31 mouse cellular contexts compared by ENCODE assay signal in genomic region chr11:78574975-78575374, GRCm38 (mm10). TPM values are rescaled to one million over a fixed set of nuclear protein-coding genes. Genes with fewer than 3 reads are reported as not detected.
DNase-seq lines count a peak whose midpoint lies in the region; ATAC-seq and TF ChIP-seq lines count a peak whose summit lies in the region.
"Had no signal": no experiment of that assay in that cellular context is flagged by ENCODE, and none has a peak within 500 bp of the region (broad histone marks: within the 10 kb centered on the region; RNA-seq: fewer than 3 reads in every experiment).

No protein-coding gene starts in this region.

- TF ChIP-seq EP300 in MEL (IDR thresholded peaks at IDR 0.05; ENCODE audit: low read depth in 1 of 2, low read length in 2 of 2): no peak
- TF ChIP-seq EP300 in heart, adult 2 months (IDR thresholded peaks at IDR 0.05; ENCODE audit: insufficient read depth, low read depth, low read length): no peak

- H3K79me2 ChIP-seq in liver, adult 2 months (ENCODE audit: control insufficient read depth, insufficient read depth, low read length): no peaks in the 10 kb centered on the region
- no peaks in the 10 kb centered on the region for H3K79me2 ChIP-seq in MEL (ENCODE audit: control insufficient read depth, insufficient read depth, low read length, poor library complexity)
- no peaks in the 10 kb centered on the region for H3K79me2 ChIP-seq in heart, adult 2 months (replicated peaks; ENCODE audit: control insufficient read depth, insufficient read depth, low read length)

- H3K9me3 ChIP-seq in liver, embryonic 11.5 days (ENCODE audit: control insufficient read depth, low read length): no peaks in the 10 kb centered on the region
- H3K9me3 ChIP-seq in MEL (replicated peaks; ENCODE audit: insufficient read depth, low read length): no peaks in the 10 kb centered on the region
- H3K9me3 ChIP-seq in liver, embryonic 13.5 days (replicated peaks): no peaks in the 10 kb centered on the region
- H3K9me3 ChIP-seq in liver, embryonic 16.5 days (replicated peaks; ENCODE audit: control insufficient read depth, low read length): no peaks in the 10 kb centered on the region
- H3K9me3 ChIP-seq: embryonic facial prominence, embryonic 10.5 days; embryonic facial prominence, embryonic 13.5 days; forebrain, embryonic 12.5 days; forebrain, embryonic 15.5 days; G1E; heart, embryonic 12.5 days; heart, embryonic 15.5 days had no signal

- no peak for TF ChIP-seq RAD21 in MEL (IDR thresholded peaks at IDR 0.05; ENCODE audit: low read depth, low read length)

- H3K27me3 ChIP-seq in liver, adult 2 months (ENCODE audit: control insufficient read depth, insufficient read depth, low read length): no peaks in the 10 kb centered on the region
- no peaks in the 10 kb centered on the region for H3K27me3 ChIP-seq in liver, embryonic 11.5 days (replicated peaks; ENCODE audit: control insufficient read depth, insufficient read depth, low read length)
- no peaks in the 10 kb centered on the region for H3K27me3 ChIP-seq in MEL (ENCODE audit: control insufficient read depth in 1 of 2, insufficient read depth in 2 of 2, low read length in 2 of 2)
- no peaks in the 10 kb centered on the region for H3K27me3 ChIP-seq in liver, embryonic 13.5 days
- no peaks in the 10 kb centered on the region for H3K27me3 ChIP-seq in liver, embryonic 16.5 days (ENCODE audit: control insufficient read depth, insufficient read depth, low read depth, low read length)
- no peaks in the 10 kb centered on the region for H3K27me3 ChIP-seq in heart, adult 2 months (ENCODE audit: control insufficient read depth, insufficient read depth, low read length)
- H3K27me3 ChIP-seq: CH12.LX; embryonic facial prominence, embryonic 13.5 days; forebrain, embryonic 12.5 days; forebrain, embryonic 15.5 days; heart, embryonic 12.5 days; heart, embryonic 15.5 days had no signal

- intact Hi-C loops in heart, adult 2 months (cut with DNase I): no loop called here

- peak overlapping the region; percentile 72 for H3K27ac ChIP-seq in liver, adult 2 months (replicated peaks; ENCODE audit: insufficient read depth, low read depth, low read length)
- no peak overlapping the region for H3K27ac ChIP-seq in liver, embryonic 11.5 days (ENCODE audit: low read depth, low read length)
- H3K27ac ChIP-seq in MEL (ENCODE audit: control insufficient read depth, low read depth, low read length): no peak overlapping the region
- 0 out of 2 replicates have a peak overlapping the region, but pooled peaks have one; percentile 20 for H3K27ac ChIP-seq in liver, embryonic 13.5 days
- H3K27ac ChIP-seq in liver, embryonic 16.5 days (ENCODE audit: low read length): no peak overlapping the region
- no peak overlapping the region for H3K27ac ChIP-seq in heart, adult 2 months
- H3K27ac ChIP-seq: embryonic facial prominence, embryonic 10.5 days; embryonic facial prominence, embryonic 13.5 days; forebrain, embryonic 12.5 days; forebrain, embryonic 15.5 days; heart, embryonic 15.5 days; hindbrain, embryonic 14.5 days; hindbrain, postnatal 0 days had no signal

- WGBS in liver, adult 2 months: 23% methylated on average over 2 of the region's 2 CpGs
- 60% methylated on average over 2 of the region's 2 CpGs for WGBS in liver, embryonic 11.5 days
- WGBS in liver, embryonic 13.5 days (ENCODE audit: insufficient replicate concordance): 76% methylated on average over 2 of the region's 2 CpGs
- 61% methylated on average over 2 of the region's 2 CpGs for WGBS in liver, embryonic 16.5 days (ENCODE audit: insufficient replicate concordance)
- 72% methylated on average over 2 of the region's 2 CpGs for WGBS in heart, adult 2 months

- peaks cover 13% of the 10 kb centered on the region for H3K4me1 ChIP-seq in liver, adult 2 months (ENCODE audit: control insufficient read depth, insufficient read depth, low read length)
- H3K4me1 ChIP-seq in liver, embryonic 11.5 days (replicated peaks; ENCODE audit: control insufficient read depth, insufficient read depth, low read length): peaks cover 3% of the 10 kb centered on the region; the same call in 1 of the 2 replicates
- peaks cover 11 to 12% of the 10 kb centered on the region in 2 experiments for H3K4me1 ChIP-seq in MEL (ENCODE audit: control insufficient read depth in 1 of 2, insufficient read depth in 2 of 2, low read length in 2 of 2)
- H3K4me1 ChIP-seq in liver, embryonic 13.5 days (replicated peaks): peaks cover 10% of the 10 kb centered on the region
- H3K4me1 ChIP-seq in liver, embryonic 16.5 days (ENCODE audit: control insufficient read depth, low read depth, low read length): peaks cover 3% of the 10 kb centered on the region; the same call in 1 of the 2 replicates
- no peaks in the 10 kb centered on the region; the same call in none of the 2 replicates for H3K4me1 ChIP-seq in heart, adult 2 months (ENCODE audit: control insufficient read depth, insufficient read depth, low read length)
- H3K4me1 ChIP-seq: embryonic facial prominence, embryonic 10.5 days; embryonic facial prominence, embryonic 13.5 days; forebrain, embryonic 12.5 days; forebrain, embryonic 15.5 days; heart, embryonic 12.5 days; heart, embryonic 15.5 days had no signal

- peaks cover 9% of the 10 kb centered on the region; the same call in 1 of the 2 replicates for H3K36me3 ChIP-seq in liver, adult 2 months (ENCODE audit: control insufficient read depth, insufficient read depth, low read length)
- peaks cover 16% of the 10 kb centered on the region; the same call in 1 of the 2 replicates for H3K36me3 ChIP-seq in liver, embryonic 11.5 days (ENCODE audit: control insufficient read depth, insufficient read depth, low read length)
- H3K36me3 ChIP-seq in MEL (ENCODE audit: control insufficient read depth in 1 of 2, insufficient read depth in 2 of 2, low read length in 2 of 2): peaks cover 3 to 14% of the 10 kb centered on the region in 2 experiments
- H3K36me3 ChIP-seq in liver, embryonic 13.5 days: peaks cover 8% of the 10 kb centered on the region
- no peaks in the 10 kb centered on the region for H3K36me3 ChIP-seq in liver, embryonic 16.5 days (ENCODE audit: control insufficient read depth, insufficient read depth)
- peaks cover 4% of the 10 kb centered on the region; the same call in 1 of the 2 replicates for H3K36me3 ChIP-seq in heart, adult 2 months (ENCODE audit: control insufficient read depth, insufficient read depth, low read length)

- no peak for TF ChIP-seq CTCF in liver, adult 2 months (IDR thresholded peaks at IDR 0.05; ENCODE audit: low read depth, low read length)
- TF ChIP-seq CTCF in MEL (IDR thresholded peaks at IDR 0.05 in 2 of 3, conservative IDR thresholded peaks at IDR 0.05 in 1 of 3; ENCODE audit: control insufficient read depth in 1 of 3, insufficient read depth in 1 of 3, low read depth in 2 of 3, low read length in 3 of 3, poor library complexity in 1 of 3, severe bottlenecking in 1 of 3): no peak
- no peak for TF ChIP-seq CTCF in heart, adult 2 months (IDR thresholded peaks at IDR 0.05)

- DNase-seq in liver, adult 2 months (ENCODE audit: extremely low read depth, low read depth, low spot score): peak; percentile 93
- DNase-seq in liver, embryonic 11.5 days (ENCODE audit: low spot score): no peak
- no peak for DNase-seq in MEL (ENCODE audit: low read depth, low spot score)
- DNase-seq in liver, embryonic 13.5 days: no peak
- DNase-seq in spleen, adult 18-20 months: no peak
- DNase-seq in thymus, postnatal 10 days (ENCODE audit: low spot score in 2 of 2): no peak
- no peak for DNase-seq in heart, adult 2 months
- DNase-seq: adrenal gland, adult 8-10 months; adrenal gland, postnatal 25 days; B cell, adult 2 months; cerebellum, adult 11-12 months; cerebellum, adult 8-10 months; cerebellum, postnatal 10 days; cerebellum, postnatal 36 days; embryo, embryonic 11 days; gastrocnemius, postnatal 10 days; gastrocnemius, postnatal 36 days; heart, postnatal 10 days; heart, postnatal 4 days had no signal

- no peak overlapping the region for H3K4me3 ChIP-seq in liver, adult 2 months (ENCODE audit: insufficient read depth, low read depth, low read length)
- H3K4me3 ChIP-seq in liver, embryonic 11.5 days (ENCODE audit: low read depth, low read length): no peak overlapping the region
- no peak overlapping the region for H3K4me3 ChIP-seq in MEL (ENCODE audit: control insufficient read depth in 1 of 2, insufficient read depth in 1 of 2, low read depth in 2 of 2, low read length in 2 of 2)
- H3K4me3 ChIP-seq in liver, embryonic 13.5 days (replicated peaks): no peak overlapping the region
- no peak overlapping the region for H3K4me3 ChIP-seq in liver, embryonic 16.5 days (ENCODE audit: low read depth, low read length)
- H3K4me3 ChIP-seq in heart, adult 2 months: no peak overlapping the region
- H3K4me3 ChIP-seq: embryonic facial prominence, embryonic 10.5 days; embryonic facial prominence, embryonic 13.5 days; erythroblast, embryonic 14.5 days; forebrain, embryonic 12.5 days; forebrain, embryonic 15.5 days; heart, embryonic 12.5 days; heart, embryonic 15.5 days had no signal

- no peak overlapping the region for H3K9ac ChIP-seq in liver, adult 2 months (ENCODE audit: low read depth, low read length)
- no peak overlapping the region for H3K9ac ChIP-seq in liver, embryonic 11.5 days (ENCODE audit: low read depth, low read length)
- no peak overlapping the region for H3K9ac ChIP-seq in MEL (ENCODE audit: control insufficient read depth, low read depth, low read length, poor library complexity, severe bottlenecking)
- H3K9ac ChIP-seq in liver, embryonic 13.5 days: no peak overlapping the region
- H3K9ac ChIP-seq in liver, embryonic 16.5 days (ENCODE audit: low read depth, low read length): no peak overlapping the region
- no peak overlapping the region for H3K9ac ChIP-seq in heart, adult 2 months (ENCODE audit: low read depth, low read length)
- H3K9ac ChIP-seq: embryonic facial prominence, embryonic 13.5 days; forebrain, embryonic 12.5 days; forebrain, embryonic 15.5 days; heart, embryonic 12.5 days; heart, embryonic 15.5 days; hindbrain, embryonic 14.5 days had no signal

- no peak for TF ChIP-seq POLR2A in liver, adult 2 months (IDR thresholded peaks at IDR 0.05; ENCODE audit: extremely low read depth, insufficient read depth, low read length)
- TF ChIP-seq POLR2A in MEL (IDR thresholded peaks at IDR 0.05; ENCODE audit: control insufficient read depth in 1 of 2, insufficient read depth in 1 of 2, low read depth in 1 of 2, low read length in 2 of 2, poor library complexity in 1 of 2): no peak
- no peak for TF ChIP-seq POLR2A in heart, adult 2 months (IDR thresholded peaks at IDR 0.05; ENCODE audit: insufficient read depth, low read depth, low read length)

- no peak overlapping the region for H3K4me2 ChIP-seq in liver, embryonic 11.5 days
- no peak overlapping the region for H3K4me2 ChIP-seq in liver, embryonic 13.5 days
- H3K4me2 ChIP-seq in liver, embryonic 16.5 days (ENCODE audit: low read depth, low read length): no peak overlapping the region
- H3K4me2 ChIP-seq: embryonic facial prominence, embryonic 13.5 days; forebrain, embryonic 12.5 days; forebrain, embryonic 15.5 days; heart, embryonic 12.5 days; heart, embryonic 15.5 days; hindbrain, embryonic 14.5 days had no signal

- no peak for ATAC-seq in liver, embryonic 11.5 days (replicated peaks; ENCODE audit: low FRiP score)
- ATAC-seq in liver, embryonic 13.5 days (ENCODE audit: low read depth): peak; percentile 47; the same call in 1 of the 2 replicates
- ATAC-seq in liver, embryonic 16.5 days (ENCODE audit: low read depth): peak; percentile 48; the same call in 1 of the 2 replicates
- ATAC-seq: forebrain, embryonic 15.5 days; hindbrain, postnatal 0 days had no signal

RNA-seq across cellular contexts. Expression of gene Tmem97, which starts 24.4 kb away (rescaled TPM):
- 102 and 123 TPM in 2 replicates for total RNA-seq in liver, adult 2 months (2014; rRNA removed)
- polyA plus RNA-seq in liver, adult 2 months (2012; rRNA removed): 76.5 and 91.6 TPM in 2 replicates
- 173 and 183 TPM in 2 replicates for polyA plus RNA-seq in liver, embryonic 11.5 days (2014; fragmentation: Nextera tagmentation; extraction: Ambion mirVana)
- 204 and 207 TPM in 2 replicates for total RNA-seq in MEL (2012; rRNA removed)
- polyA plus RNA-seq in MEL (2012; ENCODE audit: insufficient read depth in 1 of 2, insufficient read length in 2 of 2, low read depth in 1 of 2, low replicate concordance in 2 of 2, missing spikeins in 1 of 2): 100 to 1,000 TPM; 166 to 215 TPM
- 110 and 122 TPM in 2 replicates for polyA plus RNA-seq in liver, embryonic 13.5 days (2015; fragmentation: Nextera tagmentation; extraction: Ambion mirVana)
- polyA plus RNA-seq in liver, embryonic 16.5 days (2015; fragmentation: Nextera tagmentation; extraction: Ambion mirVana): 101 and 110 TPM in 2 replicates
- 1 to 10 TPM; 5.2 to 6.1 TPM for total RNA-seq in heart, adult 2 months (2021)
- polyA plus RNA-seq in heart, adult 2 months (2012; rRNA removed): 6.4 and 6.8 TPM in 2 replicates

RNA-seq across cellular contexts. Expression of gene Ift20, which starts 38.8 kb away (rescaled TPM):
- 107 and 120 TPM in 2 replicates for total RNA-seq in liver, adult 2 months (2014; rRNA removed)
- polyA plus RNA-seq in liver, adult 2 months (2012; rRNA removed): 80.7 and 84.2 TPM in 2 replicates
- polyA plus RNA-seq in liver, embryonic 11.5 days (2014; fragmentation: Nextera tagmentation; extraction: Ambion mirVana): 112 and 114 TPM in 2 replicates
- 153 and 196 TPM in 2 replicates for total RNA-seq in MEL (2012; rRNA removed)
- 100 to 1,000 TPM in 1 of 2 experiments, not detected in 1; 128 TPM for polyA plus RNA-seq in MEL (2012; ENCODE audit: insufficient read depth in 1 of 2, insufficient read length in 2 of 2, low read depth in 1 of 2, low replicate concordance in 2 of 2, missing spikeins in 1 of 2)
- polyA plus RNA-seq in liver, embryonic 13.5 days (2015; fragmentation: Nextera tagmentation; extraction: Ambion mirVana): 83.1 and 88.6 TPM in 2 replicates
- 61.2 and 61.4 TPM in 2 replicates for polyA plus RNA-seq in liver, embryonic 16.5 days (2015; fragmentation: Nextera tagmentation; extraction: Ambion mirVana)
- 10 to 100 TPM; 37.6 to 40.6 TPM for total RNA-seq in heart, adult 2 months (2021)
- 34.6 and 39.4 TPM in 2 replicates for polyA plus RNA-seq in heart, adult 2 months (2012; rRNA removed)

RNA-seq across cellular contexts. Expression of gene Tnfaip1, which starts 38.8 kb away (rescaled TPM):
- total RNA-seq in liver, adult 2 months (2014; rRNA removed): 11.5 and 14.4 TPM in 2 replicates
- 13.9 and 16.7 TPM in 2 replicates for polyA plus RNA-seq in liver, adult 2 months (2012; rRNA removed)
- 42.1 and 42.2 TPM in 2 replicates for polyA plus RNA-seq in liver, embryonic 11.5 days (2014; fragmentation: Nextera tagmentation; extraction: Ambion mirVana)
- 3.9 and 4.7 TPM in 2 replicates for total RNA-seq in MEL (2012; rRNA removed)
- polyA plus RNA-seq in MEL (2012; ENCODE audit: insufficient read depth in 1 of 2, insufficient read length in 2 of 2, low read depth in 1 of 2, low replicate concordance in 2 of 2, missing spikeins in 1 of 2): 1 to 10 TPM in 1 of 2 experiments, not detected in 1; 7.4 TPM
- 15.6 and 16.4 TPM in 2 replicates for polyA plus RNA-seq in liver, embryonic 13.5 days (2015; fragmentation: Nextera tagmentation; extraction: Ambion mirVana)
- 15.1 and 16.9 TPM in 2 replicates for polyA plus RNA-seq in liver, embryonic 16.5 days (2015; fragmentation: Nextera tagmentation; extraction: Ambion mirVana)
- 10 to 100 TPM; 38.2 to 40.1 TPM for total RNA-seq in heart, adult 2 months (2021)
- 36.0 and 51.1 TPM in 2 replicates for polyA plus RNA-seq in heart, adult 2 months (2012; rRNA removed)

Comparison
In these comparisons a context has a peak if more than half of its experiments do, and no peak if none do; other contexts are left out.
1. H3K27ac ChIP-seq: peak in liver, adult 2 months (single experiment) and liver, embryonic 13.5 days (single experiment); none in liver, embryonic 11.5 days (single experiment), MEL (single experiment), liver, embryonic 16.5 days (single experiment) and heart, adult 2 months (single experiment).